Mouse (Mus musculus): ENCODE results near the gene Dcun1d4. TPM values are rescaled to one million over a fixed set of nuclear protein-coding genes. Genes with fewer than 3 reads are reported as not detected.
A peak's percentile ranks its signal among the peaks of the same experiment; 100 is the strongest.
"Not testable (repeated sequence)": the region's sequence is repeated elsewhere in the genome, so short reads cannot be mapped to it uniquely, and the experiment has no call there.

Dcun1d4 gene
- 38.0 and 55.6 TPM in 2 replicates for total RNA-seq (2021)
- long read RNA-seq, full-length matches to known transcripts: 10 of 17 reads
- long read RNA-seq, partial matches to known transcripts: 0 of 17 reads
- long read RNA-seq, other reads (novel, unspliced or antisense): 7 of 17 reads

- DNase-seq: no peak
Observed at GRCm38 (mm10) chr5:73480700-73481099, at the start of gene Dcun1d4. Gene Dcun1d4, plus strand, starts transcription at chr5:73481000.

GRCm38 (mm10) chr5:73431581-73431980, 49.2 kb upstream of the Dcun1d4 start:
- DNase-seq: peak; percentile 79

GRCm38 (mm10) chr5:73432805-73433204, 48.0 kb upstream of the Dcun1d4 start:
- DNase-seq: no peak

- DNase-seq: no peak
Observed at GRCm38 (mm10) chr5:73434764-73435163, 46.0 kb upstream of the Dcun1d4 start.

- DNase-seq: no peak
Observed at GRCm38 (mm10) chr5:73442176-73442575, 38.6 kb upstream of the Dcun1d4 start.

GRCm38 (mm10) chr5:73450276-73450675, 30.5 kb upstream of the Dcun1d4 start:
- DNase-seq: no peak

GRCm38 (mm10) chr5:73454502-73455306, 26.1 kb upstream of the Dcun1d4 start:
- DNase-seq: no peak

GRCm38 (mm10) chr5:73455307-73455687, 25.5 kb upstream of the Dcun1d4 start:
- no peak for DNase-seq

GRCm38 (mm10) chr5:73468462-73469433, 12.1 kb upstream of the Dcun1d4 start:
- DNase-seq: no peak

- DNase-seq: no peak
Observed at GRCm38 (mm10) chr5:73474412-73475405, 6.1 kb upstream of the Dcun1d4 start.

GRCm38 (mm10) chr5:73481401-73481800, 601 bp downstream of the Dcun1d4 start:
- DNase-seq: no peak

- not testable (repeated sequence) for DNase-seq
Observed at GRCm38 (mm10) chr5:73482381-73482780, 1.6 kb downstream of the Dcun1d4 start.

- DNase-seq: no peak
Observed at GRCm38 (mm10) chr5:73484016-73484615, 3.3 kb downstream of the Dcun1d4 start.

- DNase-seq: no peak
Observed at GRCm38 (mm10) chr5:73486451-73486850, 5.7 kb downstream of the Dcun1d4 start.

GRCm38 (mm10) chr5:73489915-73490314, 9.1 kb downstream of the Dcun1d4 start:
- DNase-seq: no peak

- peak; percentile 100 for DNase-seq
Observed at GRCm38 (mm10) chr5:73490596-73491073, 9.8 kb downstream of the Dcun1d4 start.

- DNase-seq: peak; percentile 67
Observed at GRCm38 (mm10) chr5:73491074-73491836, 10.5 kb downstream of the Dcun1d4 start.

- peak; percentile 87 for DNase-seq
Observed at GRCm38 (mm10) chr5:73491837-73492720, 11.3 kb downstream of the Dcun1d4 start.

GRCm38 (mm10) chr5:73497401-73497800, 16.6 kb downstream of the Dcun1d4 start:
- no peak for DNase-seq
